Mouse (Mus musculus) forebrain, postnatal 0 days (tissue): ENCODE data around the gene Smim4. TPM values are rescaled to one million over a fixed set of nuclear protein-coding genes. Genes with fewer than 3 reads are reported as not detected.

Experiments used
- ATAC-seq: fragments of 200-750 bp; cut with Nextera tagmentation; 2 replicates; pipeline ENCODE4 v1.8.0; 2017; ENCODE audit warnings: mild to moderate bottlenecking, moderate library complexity
- DNase-seq: peaks from one replicate; pipeline ENCODE4 v3.0.0-alpha.2; 2015
- H3K27ac ChIP-seq: fragments of 300-500 bp; sonication (generic); 2 replicates; pipeline ENCODE4 v1.5.1; 2014; ENCODE audit warnings: low read depth, mild to moderate bottlenecking, antibody characterized with exemption, low read length, moderate library complexity, mixed read lengths
- H3K27me3 ChIP-seq: fragments of 300-500 bp; sonication (generic); 2 replicates; pipeline ENCODE4 v1.6.1; 2014; ENCODE audit warnings: mild to moderate bottlenecking, low read length, mixed read lengths; ENCODE audit not compliant: insufficient read depth
- H3K36me3 ChIP-seq: fragments of 300-500 bp; sonication (generic); 2 replicates; pipeline ENCODE4 v1.6.1; 2014; ENCODE audit warnings: mild to moderate bottlenecking, moderate library complexity; ENCODE audit not compliant: insufficient read depth
- H3K4me1 ChIP-seq: fragments of 300-500 bp; sonication (generic); 2 replicates; pipeline ENCODE4 v1.6.1; 2014; ENCODE audit warnings: antibody characterized with exemption; ENCODE audit not compliant: insufficient read depth
- H3K4me2 ChIP-seq: fragments of 300-500 bp; sonication (generic); 2 replicates; pipeline ENCODE4 v1.6.1; 2014; ENCODE audit warnings: low read depth, mild to moderate bottlenecking, moderate library complexity
- H3K4me3 ChIP-seq: fragments of 300-500 bp; sonication (generic); 2 replicates; pipeline ENCODE4 v1.5.1; 2014; ENCODE audit warnings: low read depth, low read length, mixed read lengths
- H3K9ac ChIP-seq: fragments of 300-500 bp; sonication (generic); 2 replicates; pipeline ENCODE4 v1.6.1; 2014; ENCODE audit warnings: mild to moderate bottlenecking
- H3K9me3 ChIP-seq: fragments of 300-500 bp; sonication (generic); 2 replicates; pipeline ENCODE4 v1.6.1; 2016; ENCODE audit warnings: low read length
- CTCF ChIP-seq: sonication (generic); IDR thresholded peaks from 2 replicates; pipeline ENCODE4 v1.5.1; 2016; ENCODE audit warnings: antibody characterized with exemption, control low read depth, low read depth
- WGBS: fragments of 180-500 bp; shearing (Covaris S2); extraction: QIAGEN DNeasy Blood & Tissue Kit; methylation state at CpG from one replicate; pipeline ENCODE4 v1.1.7; 2014; 5-methylcytosine and 5-hydroxymethylcytosine counted together
- polyA plus RNA-seq: library from polyadenylated mRNA; unstranded; fragments of >200 nt; fragmentation: Nextera tagmentation; extraction: Ambion mirVana; gene quantifications from 2 replicates; pipeline ENCODE4 v1.2.1, GENCODE M21; 2015
- total RNA-seq: library from RNA; depleted of rRNA; stranded (reverse); fragments of >200 nt; gene quantifications from 2 replicates; pipeline ENCODE4 v1.2.3, GENCODE M21; 2014

The Smim4 gene
- total and polyA plus RNA-seq, 2 experiments from 2014 or later = 9.9 to 49.1 TPM

GRCm38 (mm10) chr14:31135495-31136410 is 7.0 kb upstream of the Smim4 start:
- no peak overlapping the region for H3K4me2 ChIP-seq
- ATAC-seq = no peak
- H3K4me3 ChIP-seq = no peak overlapping the region
- DNase-seq = no peak
- WGBS = 94% methylated on average over 34 of the region's 34 CpGs
- H3K4me1 ChIP-seq = peaks cover 16% of the 10 kb centered on the region; the same call in 1 of the 2 replicates
- TF ChIP-seq CTCF = no peak
- H3K27me3 ChIP-seq = no peaks in the 10 kb centered on the region
- H3K36me3 ChIP-seq = peaks cover 9% of the 10 kb centered on the region; the same call in 1 of the 2 replicates
- no peak overlapping the region for H3K9ac ChIP-seq
- no peaks in the 10 kb centered on the region for H3K9me3 ChIP-seq
- no peak overlapping the region for H3K27ac ChIP-seq

DNA sequence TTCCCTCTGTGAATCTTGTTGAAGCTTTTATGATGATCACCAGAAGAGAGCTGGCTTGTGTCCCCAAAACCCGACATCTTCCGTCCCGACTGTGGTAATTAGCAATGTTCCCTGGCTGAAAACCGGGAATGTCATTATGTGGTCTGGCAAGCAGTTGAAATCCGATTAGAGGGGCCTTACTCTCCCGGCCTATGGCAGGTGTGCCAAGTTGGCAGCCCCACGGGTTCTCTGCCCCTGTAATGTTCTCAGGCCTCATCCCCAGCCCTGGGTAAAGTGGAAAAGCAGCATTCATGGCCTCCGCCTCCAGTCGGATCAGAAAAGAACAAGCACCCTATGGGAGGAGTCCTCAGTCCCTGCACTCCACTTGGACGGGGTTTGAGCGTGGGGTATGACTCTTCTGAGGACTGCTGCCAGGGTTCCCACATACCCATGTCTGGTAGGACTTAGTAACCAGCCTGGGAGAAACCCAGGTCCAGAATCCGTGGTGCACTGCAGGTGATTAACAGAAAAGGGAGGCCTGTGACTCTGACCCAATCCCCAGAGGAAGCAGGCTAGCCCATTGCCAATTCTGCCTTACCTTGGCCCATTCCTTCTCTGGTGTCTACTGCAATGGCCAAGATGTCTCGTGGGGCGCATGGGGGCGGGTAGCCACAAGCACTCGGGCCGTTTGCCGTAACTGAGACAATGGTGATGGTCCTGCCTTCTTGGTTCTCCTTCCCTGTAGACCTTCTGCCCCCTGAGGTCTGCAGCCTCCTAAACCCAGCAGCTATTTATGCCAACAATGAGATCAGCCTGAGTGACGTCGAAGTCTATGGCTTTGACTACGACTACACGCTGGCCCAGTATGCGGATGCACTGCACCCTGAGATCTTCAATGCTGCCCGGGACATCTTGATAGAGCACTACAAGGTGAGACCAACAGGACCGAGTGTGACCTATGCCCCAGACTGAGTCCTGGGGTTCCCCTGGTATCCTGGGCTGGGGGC is 5.6 kb upstream of the Smim4 start:
- no peak overlapping the region for H3K4me3 ChIP-seq
- TF ChIP-seq CTCF = no peak
- peak; percentile 70 for DNase-seq
- 0 out of 2 replicates have a peak overlapping the region, but pooled peaks have one; percentile 3 for H3K9ac ChIP-seq
- peaks cover 9% of the 10 kb centered on the region; the same call in 1 of the 2 replicates for H3K36me3 ChIP-seq
- WGBS = 56% methylated on average over 25 of the region's 25 CpGs
- peak; percentile 14 for ATAC-seq
- no peaks in the 10 kb centered on the region for H3K9me3 ChIP-seq
- no peaks in the 10 kb centered on the region for H3K27me3 ChIP-seq
- no peak overlapping the region for H3K27ac ChIP-seq
- H3K4me1 ChIP-seq = peaks cover 19% of the 10 kb centered on the region
- no peak overlapping the region for H3K4me2 ChIP-seq

GRCm38 (mm10) chr14:31133023-31133665 is 4.4 kb upstream of the Smim4 start:
- no peak overlapping the region for H3K9ac ChIP-seq
- WGBS = 61% methylated on average over 11 of the region's 11 CpGs
- peaks cover 19% of the 10 kb centered on the region for H3K4me1 ChIP-seq
- H3K4me3 ChIP-seq = no peak overlapping the region
- no peak for DNase-seq
- no peaks in the 10 kb centered on the region for H3K27me3 ChIP-seq
- 0 out of 2 replicates have a peak, but pooled peaks cover 5% of the 10 kb centered on the region for H3K36me3 ChIP-seq
- H3K9me3 ChIP-seq = no peaks in the 10 kb centered on the region
- ATAC-seq = no peak
- H3K27ac ChIP-seq = 0 out of 2 replicates have a peak overlapping the region, but pooled peaks have one; percentile 15
- no peak for TF ChIP-seq CTCF
- H3K4me2 ChIP-seq = no peak overlapping the region

DNA sequence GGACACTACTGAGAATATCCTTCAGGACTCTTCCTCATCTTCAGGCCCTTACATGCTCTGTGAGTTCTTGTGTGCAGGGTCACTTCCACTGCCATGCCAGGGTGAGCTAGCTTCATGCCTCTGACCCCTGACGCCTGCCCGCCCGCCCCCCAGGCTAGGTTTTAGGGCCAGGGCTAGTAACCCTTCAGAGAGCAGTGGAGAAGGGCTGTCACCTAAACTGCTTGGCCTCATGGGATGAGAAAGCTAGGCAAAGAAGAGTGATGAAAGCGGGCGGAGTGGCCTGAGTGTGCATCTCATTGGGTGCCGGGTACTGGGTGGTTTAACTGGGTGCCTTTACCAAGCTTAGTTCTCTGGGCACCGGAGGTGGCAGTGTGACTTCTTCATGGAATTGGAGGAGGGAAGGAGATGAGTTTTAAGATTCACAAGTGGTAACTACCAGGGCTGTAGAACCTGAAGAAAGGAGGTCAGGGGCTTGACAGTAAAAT is 3.8 kb upstream of the Smim4 start:
- H3K4me3 ChIP-seq = no peak overlapping the region
- peaks cover 19% of the 10 kb centered on the region for H3K4me1 ChIP-seq
- no peak for DNase-seq

DNA sequence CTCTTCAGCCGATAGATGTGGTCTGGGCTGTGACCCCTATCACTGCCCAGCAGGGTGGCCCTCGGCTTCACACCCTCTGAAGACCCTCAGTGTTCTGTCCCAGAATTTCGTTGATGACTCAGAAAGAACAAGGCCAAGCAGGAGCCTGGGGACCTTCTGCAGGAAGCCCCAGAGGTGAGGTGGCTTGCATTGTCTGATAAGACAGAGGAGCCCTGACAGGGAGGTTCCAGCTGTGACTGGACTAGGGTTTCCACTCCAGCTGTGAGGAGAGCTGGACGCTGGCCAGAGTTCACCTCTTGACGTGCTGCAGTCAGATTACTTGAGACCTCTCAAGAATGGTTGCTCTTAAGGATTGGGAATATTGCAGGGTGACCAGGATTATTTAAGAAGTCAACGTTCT is 3.3 kb upstream of the Smim4 start:
- WGBS = 12% methylated on average over 6 of the region's 6 CpGs
- 0 out of 2 replicates have a peak, but pooled peaks cover 3% of the 10 kb centered on the region for H3K36me3 ChIP-seq
- no peak overlapping the region for H3K27ac ChIP-seq
- peak overlapping the region; percentile 65 for H3K4me2 ChIP-seq
- peak overlapping the region; percentile 54; the same call in 1 of the 2 replicates for H3K4me3 ChIP-seq
- H3K4me1 ChIP-seq = peaks cover 24% of the 10 kb centered on the region
- ATAC-seq (no peak), DNase-seq (no peak)
- no peak overlapping the region for H3K9ac ChIP-seq
- H3K27me3 ChIP-seq = no peaks in the 10 kb centered on the region
- no peak for TF ChIP-seq CTCF
- H3K9me3 ChIP-seq = no peaks in the 10 kb centered on the region

More for the DNA sequence above, 3.8 kb upstream of the Smim4 start:
- ATAC-seq = no peak
- H3K4me2 ChIP-seq = peak overlapping the region; percentile 65
- H3K36me3 ChIP-seq = 0 out of 2 replicates have a peak, but pooled peaks cover 5% of the 10 kb centered on the region
- no peaks in the 10 kb centered on the region for H3K27me3 ChIP-seq
- H3K9me3 ChIP-seq = no peaks in the 10 kb centered on the region
- H3K27ac ChIP-seq = no peak overlapping the region
- WGBS = 83% methylated on average over 7 of the region's 7 CpGs
- H3K9ac ChIP-seq = no peak overlapping the region
- TF ChIP-seq CTCF = no peak

DNA sequence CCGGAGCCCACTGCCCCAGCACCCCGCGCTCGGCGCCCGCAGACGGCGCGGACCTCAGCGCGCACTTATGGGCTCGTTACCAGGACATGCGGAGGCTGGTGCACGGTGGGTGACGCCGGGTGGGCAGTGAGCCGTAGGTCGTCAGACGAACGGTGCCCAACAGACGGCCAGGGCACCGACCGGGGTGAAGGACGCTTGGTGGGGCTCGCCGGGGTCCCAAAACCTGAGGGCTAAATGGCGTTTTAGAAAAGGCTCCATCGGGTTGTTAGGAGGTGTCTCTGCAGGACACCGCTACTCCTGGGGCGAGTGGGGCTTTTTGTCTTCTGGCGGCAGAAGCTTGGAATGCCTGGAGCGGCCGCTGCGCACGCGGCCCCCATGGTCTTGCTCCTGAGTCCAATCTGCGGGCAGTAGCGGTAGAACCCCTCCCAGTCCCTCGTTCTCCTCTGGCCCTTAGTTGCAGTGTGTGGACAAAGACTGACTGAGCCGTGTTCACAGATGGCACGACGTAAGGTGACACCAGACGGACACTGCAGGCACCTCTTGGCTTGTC is 2.6 kb upstream of the Smim4 start:
- Histone ChIP-seq H3K36me3 (no peaks in the 10 kb centered on the region), H3K4me1 (peaks cover 24% of the 10 kb centered on the region), H3K9me3 (no peaks in the 10 kb centered on the region), H3K4me2 (peak overlapping the region; percentile 65), H3K27me3 (no peaks in the 10 kb centered on the region), H3K4me3 (peak overlapping the region; percentile 54), H3K27ac (peak overlapping the region; percentile 69; the same call in 1 of the 2 replicates), H3K9ac (peak overlapping the region; percentile 68)
- 2% methylated on average over 43 of the region's 43 CpGs for WGBS
- DNase-seq (peak; percentile 26), ATAC-seq (no peak)
- no peak for TF ChIP-seq CTCF
